Mouse (Mus musculus) small intestine, adult 2 months (tissue): ENCODE measurements around the gene Ppp1r1c. TPM values are rescaled to one million over a fixed set of nuclear protein-coding genes. Genes with fewer than 3 reads are reported as not detected.

Source experiments
- H3K27ac ChIP-seq: fragments of 200-500 bp; 2 replicates; pipeline ENCODE4 v1.5.1; 2012; ENCODE audit warnings: low read depth, low read length, control low read depth, inconsistent platforms; ENCODE audit not compliant: insufficient read depth
- H3K27me3 ChIP-seq: fragments of 200-500 bp; 2 replicates; pipeline ENCODE4 v1.6.1; 2012; ENCODE audit warnings: mild to moderate bottlenecking, moderate library complexity, low read length, inconsistent platforms; ENCODE audit not compliant: control insufficient read depth, insufficient read depth
- H3K36me3 ChIP-seq: fragments of 200-500 bp; 2 replicates; pipeline ENCODE4 v1.6.1; 2012; ENCODE audit warnings: mild to moderate bottlenecking, low read length, control low read depth, inconsistent platforms; ENCODE audit not compliant: control insufficient read depth, insufficient read depth
- H3K4me1 ChIP-seq: fragments of 200-500 bp; 2 replicates; pipeline ENCODE4 v1.6.1; 2012; ENCODE audit warnings: low read length, inconsistent platforms, mixed read lengths; ENCODE audit not compliant: control insufficient read depth, insufficient read depth, insufficient read length
- H3K4me3 ChIP-seq: fragments of 200-500 bp; 2 replicates; pipeline ENCODE4 v1.5.1; 2012; ENCODE audit warnings: low read depth, mild to moderate bottlenecking, control low read depth, inconsistent platforms, low read length, moderate library complexity
- CTCF ChIP-seq: fragments of 200-500 bp; IDR thresholded peaks from 2 replicates; pipeline ENCODE4 v1.5.1; 2012; ENCODE audit warnings: low read depth, mild to moderate bottlenecking, control low read depth, inconsistent platforms, low read length, moderate library complexity, mixed read lengths; ENCODE audit not compliant: insufficient replicate concordance, insufficient read length; ENCODE audit errors: extremely low read depth
- POLR2A ChIP-seq: fragments of 200-500 bp; IDR thresholded peaks from 2 replicates; pipeline ENCODE4 v1.6.1; 2012; ENCODE audit warnings: low read depth, mild to moderate bottlenecking, control low read depth, inconsistent platforms, low read length, moderate library complexity
- WGBS: fragments of 180-500 bp; shearing (Covaris S2); methylation state at CpG from one replicate; pipeline ENCODE4 v1.1.7; 2018; 5-methylcytosine and 5-hydroxymethylcytosine counted together
- polyA plus RNA-seq: library from polyadenylated mRNA; depleted of rRNA; stranded (reverse); fragments of >200 nt; gene quantifications from 2 replicates; pipeline ENCODE4 v1.2.3, GENCODE M21; 2012; rRNA removed

Gene Ppp1r1c
- polyA plus RNA-seq, 1 experiment, result not detected

DNA sequence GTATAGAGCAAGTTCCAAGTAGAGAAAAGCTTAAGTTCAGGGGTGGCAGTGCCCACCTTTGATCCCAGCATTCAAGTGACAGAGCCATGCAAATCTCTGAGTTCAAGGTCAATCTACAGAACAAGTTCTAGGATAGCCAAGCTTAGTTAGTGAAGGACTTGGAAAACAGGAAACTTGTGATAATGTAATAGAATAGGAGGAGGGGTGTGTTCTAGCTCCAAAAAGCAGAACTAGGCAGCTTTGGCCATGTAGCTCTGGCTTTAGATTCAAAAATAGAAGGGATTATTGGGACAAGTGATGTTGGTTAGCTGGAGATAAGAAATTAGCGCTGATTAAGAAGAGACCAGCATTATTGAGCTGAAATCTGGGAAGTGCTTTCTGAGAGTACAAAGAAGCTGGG, 149.3 kb downstream of the Ppp1r1c start:
- Histone ChIP-seq H3K36me3 (no peaks in the 10 kb centered on the region), H3K4me3 (no peak overlapping the region), H3K4me1 (no peaks in the 10 kb centered on the region), H3K27me3 (no peaks in the 10 kb centered on the region), H3K27ac (no peak overlapping the region)
- WGBS, result 94% methylated on average over 1 of the region's 1 CpGs
- TF ChIP-seq CTCF (no peak), POLR2A (no peak)

- Histone ChIP-seq H3K4me1 (no peaks in the 10 kb centered on the region), H3K36me3 (no peaks in the 10 kb centered on the region), H3K27ac (no peak overlapping the region), H3K27me3 (no peaks in the 10 kb centered on the region), H3K4me3 (no peak overlapping the region)
- peak; percentile 42; the same call in 1 of the 2 replicates for TF ChIP-seq CTCF
- no peak for TF ChIP-seq POLR2A
- 36% methylated on average over 9 of the region's 9 CpGs for WGBS
Measured at GRCm38 (mm10) chr2:79865275-79865999, 157.9 kb downstream of the Ppp1r1c start.

Other genes starting within 250 kb of the Ppp1r1c start
- 18.1 and 29.2 TPM in 2 replicates for gene Itprid2, start 72.4 kb upstream of the Ppp1r1c start, polyA plus RNA-seq